In genomic region chr17:70974065-70974464, GRCm38 (mm10) we compare ENCODE assay signal across 7 mouse cellular contexts. TPM values are rescaled to one million over a fixed set of nuclear protein-coding genes. Genes with fewer than 3 reads are reported as not detected.
DNase-seq lines count a peak whose midpoint lies in the region; ATAC-seq and TF ChIP-seq lines count a peak whose summit lies in the region.
"Not testable (repeated sequence)": the region's sequence is repeated elsewhere in the genome, so short reads cannot be mapped to it uniquely, and the experiment has no call there.

No protein-coding gene starts in this region.

- H3K79me2 ChIP-seq in MEL (ENCODE audit: control insufficient read depth, insufficient read depth, low read length, poor library complexity), result not testable (repeated sequence)

- DNase-seq in CD4-positive helper T cell, adult 2 months (ENCODE audit: low read depth, low spot score), result peak; percentile 72
- peak; percentile 55 for DNase-seq in MEL (ENCODE audit: low read depth, low spot score)
- peak; percentile 1 for DNase-seq in adrenal gland, postnatal 10 days
- peak; percentile 37 to 42 for DNase-seq in thymus, postnatal 10 days (ENCODE audit: low spot score in 2 of 2)

- H3K4me1 ChIP-seq in MEL (ENCODE audit: control insufficient read depth in 1 of 2, insufficient read depth in 2 of 2, low read length in 2 of 2), result not testable (repeated sequence)

- ATAC-seq in hematopoietic stem cell, adult 5-6 weeks (replicated peaks in 1 of 2; ENCODE audit: insufficient read depth in 1 of 2, low FRiP score in 2 of 2, low TSS enrichment in 1 of 2, low read depth in 1 of 2, poor library complexity in 2 of 2, severe bottlenecking in 2 of 2), result peak; percentile 88 to 93
- ATAC-seq in megakaryocyte, adult 5-6 weeks (ENCODE audit: poor library complexity, severe bottlenecking), result peak; percentile 92
- peak; percentile 89 for ATAC-seq in neutrophil, adult 5-6 weeks (ENCODE audit: extremely low read depth, insufficient number of reproducible peaks, low FRiP score, poor library complexity, severe bottlenecking)

- TF ChIP-seq POLR2A in MEL (IDR thresholded peaks at IDR 0.05; ENCODE audit: control insufficient read depth in 1 of 2, insufficient read depth in 1 of 2, low read depth in 1 of 2, low read length in 2 of 2, poor library complexity in 1 of 2), result not testable (repeated sequence)

- TF ChIP-seq EP300 in MEL (IDR thresholded peaks at IDR 0.05; ENCODE audit: low read depth in 1 of 2, low read length in 2 of 2), result not testable (repeated sequence)

- TF ChIP-seq CTCF in MEL (IDR thresholded peaks at IDR 0.05 in 2 of 3, conservative IDR thresholded peaks at IDR 0.05 in 1 of 3; ENCODE audit: control insufficient read depth in 1 of 3, insufficient read depth in 1 of 3, low read depth in 2 of 3, low read length in 3 of 3, poor library complexity in 1 of 3, severe bottlenecking in 1 of 3), result not testable (repeated sequence)

- not testable (repeated sequence) for H3K36me3 ChIP-seq in MEL (ENCODE audit: control insufficient read depth in 1 of 2, insufficient read depth in 2 of 2, low read length in 2 of 2)

- H3K9ac ChIP-seq in MEL (ENCODE audit: control insufficient read depth, low read depth, low read length, poor library complexity, severe bottlenecking), result not testable (repeated sequence)

- not testable (repeated sequence) for TF ChIP-seq RAD21 in MEL (IDR thresholded peaks at IDR 0.05; ENCODE audit: low read depth, low read length)

- not testable (repeated sequence) for H3K4me3 ChIP-seq in MEL (ENCODE audit: control insufficient read depth in 1 of 2, insufficient read depth in 1 of 2, low read depth in 2 of 2, low read length in 2 of 2)

- not testable (repeated sequence) for H3K27me3 ChIP-seq in MEL (ENCODE audit: control insufficient read depth in 1 of 2, insufficient read depth in 2 of 2, low read length in 2 of 2)

- peak overlapping the region; percentile 9; the same call in 1 of the 2 replicates for H3K27ac ChIP-seq in MEL (ENCODE audit: control insufficient read depth, low read depth, low read length)

- not testable (repeated sequence) for H3K9me3 ChIP-seq in MEL (replicated peaks; ENCODE audit: insufficient read depth, low read length)

TF ChIP-seq in MEL, 35 proteins besides CTCF, POLR2A, EP300 and RAD21:
- TF ChIP-seq BHLHE40 (IDR thresholded peaks at IDR 0.05; ENCODE audit: borderline replicate concordance, low read depth, low read length), result 0 out of 2 replicates have a peak, but pooled peaks have one; percentile 14
- TF ChIP-seq ZKSCAN1 (IDR thresholded peaks at IDR 0.05; ENCODE audit: low read depth, low read length), result peak; percentile 99
TF ChIP-seq in MEL: peak in this region for 2; not testable (repeated sequence) for 33.

RNA-seq across cellular contexts. Expression of gene Myom1, which starts 28.4 kb away (rescaled TPM):
- 0.65 and 0.69 TPM in 2 replicates for total RNA-seq in MEL (2012; rRNA removed)
- under 1 TPM in 1 of 2 experiments, not detected in 1; 0.79 TPM for polyA plus RNA-seq in MEL (2012; ENCODE audit: insufficient read depth in 1 of 2, insufficient read length in 2 of 2, low read depth in 1 of 2, low replicate concordance in 2 of 2, missing spikeins in 1 of 2)
- total RNA-seq in adrenal gland, postnatal 10 days (2021), result 10 to 100 TPM; 24.4 to 98.7 TPM
- 1.8 and 2.0 TPM in 2 replicates for total RNA-seq in hematopoietic stem cell, adult 5-6 weeks (2017)
- total RNA-seq in megakaryocyte, adult 5-6 weeks (2015), result 0.07 and 0.11 TPM in 2 replicates
- total RNA-seq in megakaryocyte, adult 5-6 weeks (2017), result 0.44 and 0.69 TPM in 2 replicates
- 1.0 and 2.3 TPM in 2 replicates for total RNA-seq in neutrophil, adult 5-6 weeks (2017)

RNA-seq across cellular contexts. Expression of gene Myl12a, which starts 28.6 kb away (rescaled TPM):
- 112 and 113 TPM in 2 replicates for total RNA-seq in MEL (2012; rRNA removed)
- polyA plus RNA-seq in MEL (2012; ENCODE audit: insufficient read depth in 1 of 2, insufficient read length in 2 of 2, low read depth in 1 of 2, low replicate concordance in 2 of 2, missing spikeins in 1 of 2), result 100 to 1,000 TPM in 1 of 2 experiments, not detected in 1; 130 TPM
- total RNA-seq in adrenal gland, postnatal 10 days (2021), result 100 to 1,000 TPM; 324 to 354 TPM
- total RNA-seq in hematopoietic stem cell, adult 5-6 weeks (2017), result 130 and 159 TPM in 2 replicates
- 445 and 515 TPM in 2 replicates for total RNA-seq in megakaryocyte, adult 5-6 weeks (2015)
- 230 and 278 TPM in 2 replicates for total RNA-seq in megakaryocyte, adult 5-6 weeks (2017)
- total RNA-seq in neutrophil, adult 5-6 weeks (2017), result 159 and 183 TPM in 2 replicates

Comparison
In these comparisons a context has a peak if more than half of its experiments do, and no peak if none do; other contexts are left out.
1. DNase-seq: peak in every context shown above with its lines; median percentile 72 in CD4-positive helper T cell, adult 2 months; 55 in MEL; 40 in thymus, postnatal 10 days; 1 in adrenal gland, postnatal 10 days.